Mouse (Mus musculus): ENCODE results near the gene Ripor3. TPM values are rescaled to one million over a fixed set of nuclear protein-coding genes. Genes with fewer than 3 reads are reported as not detected.

Ripor3 gene
- total RNA-seq, 1 experiment: 0.98 TPM

DNA sequence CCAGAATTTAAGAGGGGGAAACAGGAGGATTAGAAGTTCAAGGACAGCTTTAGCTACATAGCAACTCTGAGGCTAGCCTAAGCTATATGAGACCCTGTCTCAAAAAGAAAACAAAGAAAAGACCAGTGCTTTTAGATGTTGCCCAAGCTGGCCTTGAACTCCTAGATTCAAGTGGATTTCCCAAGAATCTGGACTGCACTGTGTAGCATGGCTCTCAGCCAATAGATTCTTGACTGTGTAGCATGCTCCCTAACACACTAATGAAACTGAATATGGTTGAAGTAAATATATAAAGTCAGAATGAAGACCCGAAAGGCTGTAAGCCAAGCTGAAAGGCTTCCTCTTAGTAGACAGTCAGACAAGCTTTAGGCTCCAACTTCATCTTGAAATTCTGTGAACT is 41.7 kb upstream of the Ripor3 start:
- in situ Hi-C loops (cut with MboI; ENCODE audit: low sequenced_read_pairs in 2 of 2, unreplicated experiment in 2 of 2): no loop called here
- Histone ChIP-seq H3K4me3 (ENCODE audit: insufficient read depth in 1 of 2, low read depth in 1 of 2, low read length in 2 of 2, poor library complexity in 1 of 2, severe bottlenecking in 1 of 2) (no peak overlapping the region), H3K9ac (ENCODE audit: insufficient read depth, low read depth, low read length, poor library complexity, severe bottlenecking) (no peak overlapping the region)

DNA sequence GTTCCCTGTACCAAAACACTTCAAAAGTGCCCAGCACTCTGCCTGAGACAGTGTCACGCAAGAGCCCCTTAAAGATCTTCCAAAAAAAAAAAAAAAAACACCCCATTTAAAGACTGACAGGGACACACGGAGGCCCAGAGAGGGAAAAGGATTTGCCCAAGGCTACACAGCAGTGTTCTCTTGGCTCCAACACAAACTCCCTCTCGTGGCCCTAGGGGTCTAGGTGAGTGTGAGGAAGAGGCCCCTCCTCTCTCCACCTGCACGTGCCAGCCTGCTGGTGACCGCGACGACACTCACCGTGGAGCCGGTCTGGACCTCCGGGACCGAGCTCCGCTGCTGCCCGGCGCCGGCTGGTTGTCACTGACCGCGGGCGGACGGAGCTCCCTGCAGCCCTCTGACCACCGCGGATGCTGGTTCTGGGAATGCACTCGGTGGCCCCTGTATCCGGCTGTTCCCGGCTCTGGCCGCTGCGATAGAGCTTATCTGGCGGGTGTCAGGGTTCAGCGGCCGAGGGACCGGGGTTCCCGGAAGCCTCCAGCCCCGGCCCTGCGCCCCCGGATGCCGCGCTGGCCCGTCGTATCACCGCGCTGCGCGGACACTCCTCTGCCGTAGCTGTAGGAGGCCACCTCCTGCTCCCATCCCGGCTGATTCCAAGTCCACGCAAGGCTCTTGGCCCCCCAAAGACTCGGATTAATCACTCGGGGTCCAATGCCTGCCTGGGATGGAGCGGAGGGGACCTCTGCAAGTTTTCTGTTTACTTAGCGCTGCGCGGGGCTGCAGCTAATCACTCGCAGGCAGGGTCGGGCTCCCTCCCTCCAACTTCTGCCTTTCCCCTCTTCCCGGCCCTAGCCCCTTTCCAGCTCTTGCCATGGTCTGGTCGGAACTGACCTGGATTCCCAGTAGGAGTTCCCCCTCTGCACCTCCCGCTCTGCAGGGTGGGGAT is 39.9 kb upstream of the Ripor3 start:
- H3K27ac ChIP-seq (ENCODE audit: insufficient read depth, low read depth, low read length, poor library complexity, severe bottlenecking): no peak overlapping the region
- no peak for TF ChIP-seq HCFC1 (IDR thresholded peaks at IDR 0.05; ENCODE audit: borderline replicate concordance, insufficient read depth, low read length)
- TF ChIP-seq ZNF384 (IDR thresholded peaks at IDR 0.05; ENCODE audit: low read depth, low read length): no peak
- no peak for TF ChIP-seq MAFK (IDR thresholded peaks at IDR 0.05; ENCODE audit: insufficient read depth, low read depth, low read length)
- no peak for TF ChIP-seq ZC3H11A (IDR thresholded peaks at IDR 0.05; ENCODE audit: borderline replicate concordance, low read depth, low read length)
- no peak for TF ChIP-seq CHD2 (IDR thresholded peaks at IDR 0.05; ENCODE audit: low read depth, low read length)

More for the DNA sequence above, 41.7 kb upstream of the Ripor3 start:
- no peak for DNase-seq (ENCODE audit: low read depth, low spot score)
- Histone ChIP-seq H3K36me3 (ENCODE audit: control insufficient read depth, insufficient read depth, low read length, poor library complexity, severe bottlenecking) (no peaks in the 10 kb centered on the region), H3K4me1 (ENCODE audit: control insufficient read depth in 2 of 2, insufficient read depth in 2 of 2, low read length in 2 of 2, poor library complexity in 1 of 2) (peaks cover 0 to 14% of the 10 kb centered on the region in 2 experiments; a peak in 1 of 4 replicates), H3K9me3 (ENCODE audit: control insufficient read depth, insufficient read depth, low read depth, low read length) (no peaks in the 10 kb centered on the region), H3K27ac (ENCODE audit: insufficient read depth, low read depth, low read length, poor library complexity, severe bottlenecking) (no peak overlapping the region)
- no peak for TF ChIP-seq CHD2 (IDR thresholded peaks at IDR 0.05; ENCODE audit: low read depth, low read length)
- no peak for TF ChIP-seq ZC3H11A (IDR thresholded peaks at IDR 0.05; ENCODE audit: borderline replicate concordance, low read depth, low read length)
- TF ChIP-seq ZNF384 (IDR thresholded peaks at IDR 0.05; ENCODE audit: low read depth, low read length): no peak
- no peak for TF ChIP-seq MAFK (IDR thresholded peaks at IDR 0.05; ENCODE audit: insufficient read depth, low read depth, low read length)
- TF ChIP-seq HCFC1 (IDR thresholded peaks at IDR 0.05; ENCODE audit: borderline replicate concordance, insufficient read depth, low read length): no peak

DNA sequence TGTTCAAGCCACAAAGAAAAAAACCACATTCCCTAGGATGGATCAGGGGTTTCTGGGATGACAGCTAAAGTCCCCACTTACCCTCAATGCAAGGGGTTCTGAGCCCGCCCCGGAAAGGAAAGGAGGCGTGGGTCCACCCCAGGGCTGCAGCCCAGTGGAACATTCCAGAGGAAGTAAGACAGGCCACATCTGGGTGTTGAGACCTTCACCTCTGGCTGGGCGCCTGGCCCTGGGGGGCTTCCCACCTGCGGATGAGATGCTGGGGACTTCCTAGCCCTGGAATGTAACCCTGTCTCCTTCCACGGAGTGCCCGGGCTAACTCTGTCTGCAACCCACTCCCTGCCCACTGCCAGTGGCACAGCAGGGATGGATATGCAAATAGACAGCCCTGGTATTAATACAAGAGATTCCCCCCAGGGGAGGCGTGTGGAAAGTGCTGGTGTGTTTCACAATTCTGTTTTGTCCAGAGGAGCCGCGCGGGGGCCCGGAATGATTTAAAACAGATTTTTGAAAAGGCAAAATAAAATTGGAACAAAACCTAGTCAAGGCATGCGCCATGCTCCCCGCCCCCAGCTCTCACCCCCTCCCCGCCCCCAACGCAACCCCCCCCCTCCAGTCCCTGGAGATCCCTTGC is 38.7 kb upstream of the Ripor3 start:
- no peak for DNase-seq (ENCODE audit: low read depth, low spot score)
- Histone ChIP-seq H3K27ac (ENCODE audit: insufficient read depth, low read depth, low read length, poor library complexity, severe bottlenecking) (no peak overlapping the region), H3K4me3 (ENCODE audit: insufficient read depth in 1 of 2, low read depth in 1 of 2, low read length in 2 of 2, poor library complexity in 1 of 2, severe bottlenecking in 1 of 2) (no peak overlapping the region; a peak in 1 of 4 replicates), H3K9ac (ENCODE audit: insufficient read depth, low read depth, low read length, poor library complexity, severe bottlenecking) (no peak overlapping the region), H3K4me1 (ENCODE audit: control insufficient read depth in 2 of 2, insufficient read depth in 2 of 2, low read length in 2 of 2, poor library complexity in 1 of 2) (peaks cover 0 to 14% of the 10 kb centered on the region in 2 experiments; a peak in 1 of 4 replicates), H3K9me3 (ENCODE audit: control insufficient read depth, insufficient read depth, low read depth, low read length) (no peaks in the 10 kb centered on the region), H3K36me3 (ENCODE audit: control insufficient read depth, insufficient read depth, low read length, poor library complexity, severe bottlenecking) (no peaks in the 10 kb centered on the region)
- no peak for TF ChIP-seq ZC3H11A (IDR thresholded peaks at IDR 0.05; ENCODE audit: borderline replicate concordance, low read depth, low read length)
- no peak for TF ChIP-seq ZNF384 (IDR thresholded peaks at IDR 0.05; ENCODE audit: low read depth, low read length)
- TF ChIP-seq CHD2 (IDR thresholded peaks at IDR 0.05; ENCODE audit: low read depth, low read length): no peak
- TF ChIP-seq HCFC1 (IDR thresholded peaks at IDR 0.05; ENCODE audit: borderline replicate concordance, insufficient read depth, low read length): no peak
- no peak for TF ChIP-seq MAFK (IDR thresholded peaks at IDR 0.05; ENCODE audit: insufficient read depth, low read depth, low read length)
- in situ Hi-C loops (cut with MboI; ENCODE audit: low sequenced_read_pairs in 2 of 2, unreplicated experiment in 2 of 2): no loop called here

More for the DNA sequence above, 39.9 kb upstream of the Ripor3 start:
- H3K9me3 ChIP-seq (ENCODE audit: control insufficient read depth, insufficient read depth, low read depth, low read length): no peaks in the 10 kb centered on the region
- DNase-seq (ENCODE audit: low read depth, low spot score): no peak
- in situ Hi-C loops (cut with MboI; ENCODE audit: low sequenced_read_pairs in 2 of 2, unreplicated experiment in 2 of 2): no loop called here
- H3K9ac ChIP-seq (ENCODE audit: insufficient read depth, low read depth, low read length, poor library complexity, severe bottlenecking): peak overlapping the region; percentile 64
- H3K4me1 ChIP-seq (ENCODE audit: control insufficient read depth in 2 of 2, insufficient read depth in 2 of 2, low read length in 2 of 2, poor library complexity in 1 of 2): peaks cover 0 to 11% of the 10 kb centered on the region in 2 experiments; a peak in 1 of 4 replicates
- peak overlapping the region; percentile 54 to 73 for H3K4me3 ChIP-seq (ENCODE audit: insufficient read depth in 1 of 2, low read depth in 1 of 2, low read length in 2 of 2, poor library complexity in 1 of 2, severe bottlenecking in 1 of 2)
- H3K36me3 ChIP-seq (ENCODE audit: control insufficient read depth, insufficient read depth, low read length, poor library complexity, severe bottlenecking): no peaks in the 10 kb centered on the region

DNA sequence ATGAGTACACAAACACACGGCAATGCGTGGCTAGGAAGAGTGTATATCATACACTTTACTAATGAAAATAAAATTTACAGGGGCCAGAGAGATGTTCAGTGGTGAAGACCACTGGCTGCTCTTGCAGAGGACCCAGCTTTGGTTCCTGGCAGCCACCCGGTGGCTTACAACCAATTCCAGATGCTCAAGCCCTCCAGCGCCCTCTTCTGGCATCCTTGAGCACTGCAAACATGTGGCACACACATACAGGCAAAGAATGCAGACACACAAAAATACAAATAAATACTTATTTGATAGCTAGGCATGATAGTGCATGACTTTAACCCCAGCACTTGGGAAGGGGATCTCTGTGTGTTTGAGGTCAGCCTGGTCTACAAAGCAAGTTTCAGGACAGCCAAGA is 36.0 kb upstream of the Ripor3 start:
- no peak overlapping the region for H3K9ac ChIP-seq (ENCODE audit: insufficient read depth, low read depth, low read length, poor library complexity, severe bottlenecking)
- no peak overlapping the region for H3K4me3 ChIP-seq (ENCODE audit: insufficient read depth in 1 of 2, low read depth in 1 of 2, low read length in 2 of 2, poor library complexity in 1 of 2, severe bottlenecking in 1 of 2)
- no peaks in the 10 kb centered on the region for H3K9me3 ChIP-seq (ENCODE audit: control insufficient read depth, insufficient read depth, low read depth, low read length)
- no peak for TF ChIP-seq ZC3H11A (IDR thresholded peaks at IDR 0.05; ENCODE audit: borderline replicate concordance, low read depth, low read length)
- no peak for TF ChIP-seq HCFC1 (IDR thresholded peaks at IDR 0.05; ENCODE audit: borderline replicate concordance, insufficient read depth, low read length)
- no peak for TF ChIP-seq MAFK (IDR thresholded peaks at IDR 0.05; ENCODE audit: insufficient read depth, low read depth, low read length)
- no peak for TF ChIP-seq CHD2 (IDR thresholded peaks at IDR 0.05; ENCODE audit: low read depth, low read length)
- no peak for TF ChIP-seq ZNF384 (IDR thresholded peaks at IDR 0.05; ENCODE audit: low read depth, low read length)
- H3K4me1 ChIP-seq (ENCODE audit: control insufficient read depth in 2 of 2, insufficient read depth in 2 of 2, low read length in 2 of 2, poor library complexity in 1 of 2): peaks cover 0 to 14% of the 10 kb centered on the region in 2 experiments; a peak in 1 of 4 replicates
- DNase-seq (ENCODE audit: low read depth, low spot score): peak; percentile 62
- H3K27ac ChIP-seq (ENCODE audit: insufficient read depth, low read depth, low read length, poor library complexity, severe bottlenecking): no peak overlapping the region
- H3K36me3 ChIP-seq (ENCODE audit: control insufficient read depth, insufficient read depth, low read length, poor library complexity, severe bottlenecking): no peaks in the 10 kb centered on the region
- in situ Hi-C loops (cut with MboI; ENCODE audit: low sequenced_read_pairs in 2 of 2, unreplicated experiment in 2 of 2): no loop called here

Data from ES-E14 (cell line).